Mouse (Mus musculus) stomach, embryonic 16.5 days (tissue): Measurements from ENCODE around the gene Adgrv1. TPM values are rescaled to one million over a fixed set of nuclear protein-coding genes. Genes with fewer than 3 reads are reported as not detected.
"Not testable (repeated sequence)": the region's sequence is repeated elsewhere in the genome, so short reads cannot be mapped to it uniquely, and the experiment has no call there.

Source experiments
- ATAC-seq: fragments of 200-750 bp; cut with Nextera tagmentation; 2 replicates; pipeline ENCODE4 v1.8.0; 2017; ENCODE audit warnings: moderate number of reproducible peaks, moderate TSS enrichment; ENCODE audit not compliant: insufficient read depth, low FRiP score
- H3K27ac ChIP-seq: fragments of 300-500 bp; sonication (generic); 2 replicates; pipeline ENCODE4 v1.5.1; 2014; ENCODE audit warnings: low read length
- H3K27me3 ChIP-seq: fragments of 300-500 bp; sonication (generic); 2 replicates; pipeline ENCODE4 v1.6.1; 2014; ENCODE audit warnings: low read length, control low read depth, mixed read lengths; ENCODE audit not compliant: control insufficient read depth, insufficient read depth
- H3K36me3 ChIP-seq: fragments of 300-500 bp; sonication (generic); 2 replicates; pipeline ENCODE4 v1.6.1; 2014; ENCODE audit warnings: low read length; ENCODE audit not compliant: control insufficient read depth, insufficient read depth
- H3K4me1 ChIP-seq: fragments of 300-500 bp; sonication (generic); 2 replicates; pipeline ENCODE4 v1.6.1; 2014; ENCODE audit warnings: low read length, control low read depth, mixed read lengths; ENCODE audit not compliant: control insufficient read depth, insufficient read depth
- H3K4me2 ChIP-seq: fragments of 300-500 bp; sonication (generic); 2 replicates; pipeline ENCODE4 v1.6.1; 2014; ENCODE audit warnings: low read depth, low read length, mixed read lengths
- H3K4me3 ChIP-seq: fragments of 300-500 bp; sonication (generic); replicated peaks from 2 replicates; pipeline ENCODE4 v1.5.1; 2014; ENCODE audit warnings: mild to moderate bottlenecking, low read length
- H3K9ac ChIP-seq: fragments of 300-500 bp; sonication (generic); 2 replicates; pipeline ENCODE4 v1.6.1; 2014; ENCODE audit warnings: low read length
- H3K9me3 ChIP-seq: fragments of 300-500 bp; sonication (generic); replicated peaks from 2 replicates; pipeline ENCODE4 v1.6.1; 2016; ENCODE audit warnings: low read length, control low read depth; ENCODE audit not compliant: control insufficient read depth
- WGBS: fragments of 180-500 bp; shearing (Covaris S2); extraction: QIAGEN DNeasy Blood & Tissue Kit; methylation state at CpG from one replicate; pipeline ENCODE4 v1.1.7; 2014; 5-methylcytosine and 5-hydroxymethylcytosine counted together
- polyA plus RNA-seq: library from polyadenylated mRNA; unstranded; fragments of >200 nt; fragmentation: Nextera tagmentation; extraction: Ambion mirVana; gene quantifications from 2 replicates; pipeline ENCODE4 v1.2.1, GENCODE M21; 2015

The Adgrv1 gene
- polyA plus RNA-seq, 1 experiment from 2014 or later, result 1.1 TPM

GRCm38 (mm10) chr13:81270396-81270795 lies 362.6 kb downstream of the Adgrv1 start:
- H3K9ac ChIP-seq, result no peak overlapping the region
- H3K27ac ChIP-seq, result no peak overlapping the region
- no peaks in the 10 kb centered on the region for H3K9me3 ChIP-seq
- ATAC-seq, result no peak
- H3K4me3 ChIP-seq, result no peak overlapping the region
- no peaks in the 10 kb centered on the region for H3K4me1 ChIP-seq
- H3K27me3 ChIP-seq, result no peaks in the 10 kb centered on the region
- H3K4me2 ChIP-seq, result no peak overlapping the region
- no peaks in the 10 kb centered on the region for H3K36me3 ChIP-seq
- 78% methylated on average over 6 of the region's 6 CpGs for WGBS

- no peaks in the 10 kb centered on the region for H3K4me1 ChIP-seq
- H3K9ac ChIP-seq, result no peak overlapping the region
- no peaks in the 10 kb centered on the region for H3K27me3 ChIP-seq
- no peaks in the 10 kb centered on the region for H3K36me3 ChIP-seq
- H3K4me2 ChIP-seq, result no peak overlapping the region
- ATAC-seq, result no peak
- H3K9me3 ChIP-seq, result no peaks in the 10 kb centered on the region
- no peak overlapping the region for H3K27ac ChIP-seq
- H3K4me3 ChIP-seq, result no peak overlapping the region
- 79% methylated on average over 6 of the region's 6 CpGs for WGBS
These were observed 363.9 kb downstream of the Adgrv1 start for GRCm38 (mm10) chr13:81269056-81269455.

- not testable (repeated sequence) for H3K4me1 ChIP-seq, H3K4me3 ChIP-seq, H3K9me3 ChIP-seq, H3K9ac ChIP-seq, H3K27me3 ChIP-seq, H3K36me3 ChIP-seq, ATAC-seq, H3K27ac ChIP-seq, H3K4me2 ChIP-seq
- WGBS, result 73% methylated on average over 4 of the region's 4 CpGs
These were observed 365.5 kb downstream of the Adgrv1 start for GRCm38 (mm10) chr13:81267489-81267888.

GRCm38 (mm10) chr13:81264465-81264864 lies 368.5 kb downstream of the Adgrv1 start:
- H3K36me3 ChIP-seq, result no peaks in the 10 kb centered on the region
- H3K27me3 ChIP-seq, result no peaks in the 10 kb centered on the region
- no peaks in the 10 kb centered on the region for H3K9me3 ChIP-seq
- H3K4me1 ChIP-seq, result no peaks in the 10 kb centered on the region
- no peak overlapping the region for H3K4me2 ChIP-seq
- H3K4me3 ChIP-seq, result no peak overlapping the region
- WGBS, result 57% methylated on average over 1 of the region's 1 CpGs
- H3K9ac ChIP-seq, result no peak overlapping the region
- no peak overlapping the region for H3K27ac ChIP-seq
- no peak for ATAC-seq

- H3K4me2 ChIP-seq, result no peak overlapping the region
- H3K36me3 ChIP-seq, result no peaks in the 10 kb centered on the region
- H3K27me3 ChIP-seq, result no peaks in the 10 kb centered on the region
- H3K4me3 ChIP-seq, result no peak overlapping the region
- no peaks in the 10 kb centered on the region for H3K9me3 ChIP-seq
- no peak overlapping the region for H3K9ac ChIP-seq
- no peaks in the 10 kb centered on the region for H3K4me1 ChIP-seq
- no peak overlapping the region for H3K27ac ChIP-seq
- 87% methylated on average over 2 of the region's 2 CpGs for WGBS
- ATAC-seq, result no peak
These were observed 391.8 kb downstream of the Adgrv1 start for GRCm38 (mm10) chr13:81241181-81241580.

- Histone ChIP-seq H3K9me3 (no peaks in the 10 kb centered on the region), H3K4me1 (no peaks in the 10 kb centered on the region), H3K36me3 (no peaks in the 10 kb centered on the region), H3K27ac (no peak overlapping the region), H3K4me2 (no peak overlapping the region), H3K9ac (no peak overlapping the region), H3K4me3 (no peak overlapping the region), H3K27me3 (no peaks in the 10 kb centered on the region)
- 92% methylated on average over 10 of the region's 10 CpGs for WGBS
- ATAC-seq, result no peak
These were observed 393.1 kb downstream of the Adgrv1 start for GRCm38 (mm10) chr13:81239836-81240235.

- 81% methylated on average over 3 of the region's 3 CpGs for WGBS
- no peak overlapping the region for H3K27ac ChIP-seq
These were observed 393.5 kb downstream of the Adgrv1 start for GRCm38 (mm10) chr13:81239427-81239826.

GRCm38 (mm10) chr13:81238855-81239254 lies 394.1 kb downstream of the Adgrv1 start:
- no peak overlapping the region for H3K9ac ChIP-seq
- no peak for ATAC-seq
- no peak overlapping the region for H3K27ac ChIP-seq
- 87% methylated on average over 7 of the region's 7 CpGs for WGBS
- no peaks in the 10 kb centered on the region for H3K36me3 ChIP-seq
- no peak overlapping the region for H3K4me3 ChIP-seq
- H3K4me2 ChIP-seq, result no peak overlapping the region
- no peaks in the 10 kb centered on the region for H3K27me3 ChIP-seq
- no peaks in the 10 kb centered on the region for H3K4me1 ChIP-seq
- no peaks in the 10 kb centered on the region for H3K9me3 ChIP-seq

More at GRCm38 (mm10) chr13:81239427-81239826, 393.5 kb downstream of the Adgrv1 start:
- no peak overlapping the region for H3K4me3 ChIP-seq
- no peaks in the 10 kb centered on the region for H3K9me3 ChIP-seq
- ATAC-seq, result no peak
- H3K9ac ChIP-seq, result no peak overlapping the region
- no peak overlapping the region for H3K4me2 ChIP-seq
- no peaks in the 10 kb centered on the region for H3K27me3 ChIP-seq
- H3K4me1 ChIP-seq, result no peaks in the 10 kb centered on the region
- H3K36me3 ChIP-seq, result no peaks in the 10 kb centered on the region

GRCm38 (mm10) chr13:81237947-81238346 lies 395.0 kb downstream of the Adgrv1 start:
- no peak overlapping the region for H3K4me2 ChIP-seq
- H3K27me3 ChIP-seq, result no peaks in the 10 kb centered on the region
- no peak overlapping the region for H3K4me3 ChIP-seq
- no peak for ATAC-seq
- H3K36me3 ChIP-seq, result no peaks in the 10 kb centered on the region
- H3K4me1 ChIP-seq, result no peaks in the 10 kb centered on the region
- H3K27ac ChIP-seq, result no peak overlapping the region
- 72% methylated on average over 5 of the region's 5 CpGs for WGBS
- no peak overlapping the region for H3K9ac ChIP-seq
- no peaks in the 10 kb centered on the region for H3K9me3 ChIP-seq
